Mouse (Mus musculus) gastrocnemius, adult 2 months (tissue): ENCODE results near the gene Rabggtb. TPM values are rescaled to one million over a fixed set of nuclear protein-coding genes. Genes with fewer than 3 reads are reported as not detected.

Experiments used
- DNase-seq: peaks from one replicate; pipeline ENCODE4 v3.0.0; 2022
- H3K27ac ChIP-seq: fragments of 200-600 bp; 2 replicates; pipeline ENCODE4 v1.8.1; 2022; ENCODE audit warnings: mild to moderate bottlenecking
- H3K4me3 ChIP-seq: fragments of 200-600 bp; 2 replicates; pipeline ENCODE4 v1.8.1; 2022; ENCODE audit warnings: mild to moderate bottlenecking, moderate library complexity
- CTCF ChIP-seq: fragments of 200-600 bp; IDR thresholded peaks from 2 replicates; pipeline ENCODE4 v1.8.1; 2022; ENCODE audit warnings: antibody characterized with exemption, mild to moderate bottlenecking, moderate library complexity
- intact Hi-C: fragments of 180-260 bp; cut with DNase I; formaldehyde crosslinking; loops from one replicate; pipeline ENCODE4 v1.15.1; 2025
- total RNA-seq, 2 experiments: library from RNA; stranded (reverse); gene quantifications; 2 replicates each; pipeline ENCODE4 v1.2.3; 2021

Gene Rabggtb
- total RNA-seq, 2 experiments from 2014 or later: 63.7 to 65.2 TPM

- DNase-seq: no peak
- intact Hi-C loops: no loop called here
- peak overlapping the region; percentile 98 for H3K4me3 ChIP-seq
- no peak for TF ChIP-seq CTCF
- H3K27ac ChIP-seq: peak overlapping the region; percentile 96
Observed at GRCm38 (mm10) chr3:153943003-153943640, 30.3 kb upstream of the Rabggtb start.

- Histone ChIP-seq H3K4me3 (peak overlapping the region; percentile 46), H3K27ac (peak overlapping the region; percentile 96)
- no peak for TF ChIP-seq CTCF
- DNase-seq: peak; percentile 42
- intact Hi-C loops: no loop called here
Observed at GRCm38 (mm10) chr3:153941613-153942012, 28.8 kb upstream of the Rabggtb start.

- intact Hi-C loops: no loop called here
- TF ChIP-seq CTCF: no peak
Observed at GRCm38 (mm10) chr3:153940486-153940885, 27.7 kb upstream of the Rabggtb start.

GRCm38 (mm10) chr3:153940021-153940420 is 27.2 kb upstream of the Rabggtb start:
- intact Hi-C loops: no loop called here
- no peak overlapping the region; the same call in 1 of the 2 replicates for H3K27ac ChIP-seq
- TF ChIP-seq CTCF: no peak
- H3K4me3 ChIP-seq: no peak overlapping the region
- DNase-seq: no peak

More at GRCm38 (mm10) chr3:153940486-153940885, 27.7 kb upstream of the Rabggtb start:
- Histone ChIP-seq H3K27ac (no peak overlapping the region), H3K4me3 (no peak overlapping the region)
- no peak for DNase-seq

GRCm38 (mm10) chr3:153937116-153937810 is 24.5 kb upstream of the Rabggtb start:
- intact Hi-C loops: no loop called here
- Histone ChIP-seq H3K4me3 (no peak overlapping the region), H3K27ac (peak overlapping the region; percentile 84; the same call in 1 of the 2 replicates)
- no peak for TF ChIP-seq CTCF
- no peak for DNase-seq

GRCm38 (mm10) chr3:153935878-153936277 is 23.1 kb upstream of the Rabggtb start:
- H3K4me3 ChIP-seq: peak overlapping the region; percentile 31; the same call in 1 of the 2 replicates
- DNase-seq: no peak
- no peak for TF ChIP-seq CTCF
- H3K27ac ChIP-seq: peak overlapping the region; percentile 84
- intact Hi-C loops: no loop called here

- no peak overlapping the region for H3K27ac ChIP-seq
Observed at GRCm38 (mm10) chr3:153932461-153932860, 19.7 kb upstream of the Rabggtb start.

GRCm38 (mm10) chr3:153929526-153929925 is 16.7 kb upstream of the Rabggtb start:
- intact Hi-C loops: no loop called here
- Histone ChIP-seq H3K27ac (no peak overlapping the region), H3K4me3 (no peak overlapping the region)
- DNase-seq: no peak
- no peak for TF ChIP-seq CTCF

More at GRCm38 (mm10) chr3:153932461-153932860, 19.7 kb upstream of the Rabggtb start:
- no peak for DNase-seq
- no peak for TF ChIP-seq CTCF
- intact Hi-C loops: no loop called here
- no peak overlapping the region for H3K4me3 ChIP-seq

GRCm38 (mm10) chr3:153926333-153926732 is 13.5 kb upstream of the Rabggtb start:
- H3K27ac ChIP-seq: no peak overlapping the region
- no peak; the same call in 1 of the 2 replicates for TF ChIP-seq CTCF
- DNase-seq: no peak
- intact Hi-C loops: no loop called here
- H3K4me3 ChIP-seq: no peak overlapping the region

GRCm38 (mm10) chr3:153921147-153921910 is 8.5 kb upstream of the Rabggtb start:
- intact Hi-C loops: no loop called here
- no peak for TF ChIP-seq CTCF
- no peak overlapping the region for H3K4me3 ChIP-seq
- no peak for DNase-seq
- no peak overlapping the region for H3K27ac ChIP-seq

- intact Hi-C loops: no loop called here
- Histone ChIP-seq H3K4me3 (no peak overlapping the region), H3K27ac (no peak overlapping the region)
- no peak for TF ChIP-seq CTCF
- no peak for DNase-seq
Observed at GRCm38 (mm10) chr3:153917200-153917599, 4.4 kb upstream of the Rabggtb start.

GRCm38 (mm10) chr3:153913510-153914243 is 868 bp upstream of the Rabggtb start:
- intact Hi-C loops: no loop called here
- H3K27ac ChIP-seq: peak overlapping the region; percentile 98
- peak overlapping the region; percentile 97 for H3K4me3 ChIP-seq
- TF ChIP-seq CTCF: no peak
- DNase-seq: no peak
